Mouse (Mus musculus) hindbrain, embryonic 11.5 days (tissue): ENCODE measurements at regions not wholly inside any gene's neighbourhood (a gene's known extent, or its start where the extent isn't known, plus 50 kb on each side); places are given as distances from the start of the nearest gene placed in this dataset.

ENCODE experiments used
- ATAC-seq: fragments of 200-750 bp; cut with Nextera tagmentation; 2 replicates; pipeline ENCODE4 v1.8.0; 2017; ENCODE audit warnings: mild to moderate bottlenecking, moderate TSS enrichment, moderate library complexity; ENCODE audit not compliant: low FRiP score
- DNase-seq: peaks from one replicate; pipeline ENCODE4 v3.0.0-alpha.2; 2015; ENCODE audit warnings: low spot score
- H3K27ac ChIP-seq: fragments of 300-500 bp; sonication (generic); 2 replicates; pipeline ENCODE4 v1.5.1; 2014; ENCODE audit warnings: mild to moderate bottlenecking, low read depth, low read length
- H3K27me3 ChIP-seq: fragments of 300-500 bp; sonication (generic); 2 replicates; pipeline ENCODE4 v1.6.1; 2014; ENCODE audit warnings: mild to moderate bottlenecking, low read length, moderate library complexity, mixed read lengths; ENCODE audit not compliant: control insufficient read depth, insufficient read depth
- H3K36me3 ChIP-seq: fragments of 300-500 bp; sonication (generic); 2 replicates; pipeline ENCODE4 v1.6.1; 2014; ENCODE audit warnings: mild to moderate bottlenecking, low read length, moderate library complexity, mixed read lengths; ENCODE audit not compliant: control insufficient read depth, insufficient read depth
- H3K4me1 ChIP-seq: fragments of 300-500 bp; sonication (generic); replicated peaks from 2 replicates; pipeline ENCODE4 v1.6.1; 2014; ENCODE audit warnings: low read length, mixed read lengths; ENCODE audit not compliant: control insufficient read depth, insufficient read depth
- H3K4me2 ChIP-seq: fragments of 300-500 bp; sonication (generic); replicated peaks from 2 replicates; pipeline ENCODE4 v1.6.1; 2014; ENCODE audit warnings: mild to moderate bottlenecking, low read depth, low read length
- H3K4me3 ChIP-seq: fragments of 300-500 bp; sonication (generic); 2 replicates; pipeline ENCODE4 v1.5.1; 2014; ENCODE audit warnings: low read depth, low read length
- H3K9ac ChIP-seq: fragments of 300-500 bp; sonication (generic); 2 replicates; pipeline ENCODE4 v1.6.1; 2014; ENCODE audit warnings: low read depth, low read length
- H3K9me3 ChIP-seq: fragments of 300-500 bp; sonication (generic); 2 replicates; pipeline ENCODE4 v1.6.1; 2016; ENCODE audit warnings: low read length; ENCODE audit not compliant: control insufficient read depth
- WGBS: fragments of 180-500 bp; shearing (Covaris S2); extraction: QIAGEN DNeasy Blood & Tissue Kit; methylation state at CpG from one replicate; pipeline ENCODE4 v1.1.7; 2014; 5-methylcytosine and 5-hydroxymethylcytosine counted together

GRCm38 (mm10) chr8:116173961-116174360 is 330.8 kb upstream of the Dynlrb2 start:
- H3K27ac ChIP-seq: no peak overlapping the region
- H3K36me3 ChIP-seq: no peaks in the 10 kb centered on the region
- no peak overlapping the region for H3K9ac ChIP-seq
- no peaks in the 10 kb centered on the region for H3K4me1 ChIP-seq
- no peaks in the 10 kb centered on the region for H3K27me3 ChIP-seq
- H3K4me2 ChIP-seq: no peak overlapping the region
- H3K9me3 ChIP-seq: no peaks in the 10 kb centered on the region
- ATAC-seq (no peak), DNase-seq (no peak)
- 65% methylated on average over 1 of the region's 1 CpGs for WGBS
- no peak overlapping the region for H3K4me3 ChIP-seq

DNA sequence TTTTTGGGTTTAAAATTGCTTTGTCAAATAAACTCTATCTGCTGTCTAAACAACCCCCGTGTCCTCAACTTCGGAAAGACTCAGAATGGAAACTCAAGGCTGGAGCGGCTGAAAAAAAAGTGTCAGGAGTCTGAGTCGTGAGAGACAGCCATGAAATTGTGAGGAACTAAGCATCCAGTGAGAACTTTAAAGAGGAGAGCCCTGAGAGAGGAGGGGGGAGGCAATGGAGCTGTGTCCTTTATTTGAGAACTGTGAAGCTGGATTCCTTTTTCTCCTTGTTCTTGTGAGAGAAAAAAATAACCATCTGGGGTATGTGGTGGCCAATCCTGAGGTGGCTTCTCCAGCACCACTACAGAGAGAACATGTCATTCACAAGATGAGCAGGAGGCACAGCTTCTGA is 336.9 kb upstream of the Dynlrb2 start:
- H3K4me2 ChIP-seq: no peak overlapping the region
- ATAC-seq (no peak), DNase-seq (no peak)
- no peaks in the 10 kb centered on the region for H3K27me3 ChIP-seq
- WGBS: 34% methylated on average over 4 of the region's 4 CpGs
- H3K27ac ChIP-seq: no peak overlapping the region
- no peaks in the 10 kb centered on the region; the same call in 1 of the 2 replicates for H3K4me1 ChIP-seq
- H3K4me3 ChIP-seq: no peak overlapping the region
- no peaks in the 10 kb centered on the region for H3K9me3 ChIP-seq
- no peaks in the 10 kb centered on the region for H3K36me3 ChIP-seq
- H3K9ac ChIP-seq: no peak overlapping the region

DNA sequence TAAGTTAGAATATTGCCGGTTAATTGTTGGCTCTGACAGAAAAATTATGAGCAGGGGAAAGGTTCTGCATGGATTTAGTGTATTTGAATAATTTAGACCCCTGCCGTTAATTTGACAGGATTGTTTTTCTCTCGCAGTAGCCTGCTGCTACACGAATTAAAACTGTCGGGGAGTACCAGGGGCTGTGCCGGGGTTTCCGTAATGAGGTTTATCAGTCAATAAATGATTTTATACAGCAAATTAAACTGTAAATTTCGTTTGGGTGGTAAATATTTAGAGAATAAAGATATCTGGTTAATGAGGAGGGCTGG is 339.8 kb upstream of the Dynlrb2 start:
- Histone ChIP-seq H3K4me2 (no peak overlapping the region), H3K27me3 (no peaks in the 10 kb centered on the region), H3K4me3 (no peak overlapping the region), H3K27ac (no peak overlapping the region), H3K36me3 (no peaks in the 10 kb centered on the region), H3K4me1 (no peaks in the 10 kb centered on the region; the same call in 1 of the 2 replicates), H3K9ac (no peak overlapping the region), H3K9me3 (no peaks in the 10 kb centered on the region)
- DNase-seq: no peak
- 24% methylated on average over 8 of the region's 8 CpGs for WGBS
- peak; percentile 35; the same call in 1 of the 2 replicates for ATAC-seq

DNA sequence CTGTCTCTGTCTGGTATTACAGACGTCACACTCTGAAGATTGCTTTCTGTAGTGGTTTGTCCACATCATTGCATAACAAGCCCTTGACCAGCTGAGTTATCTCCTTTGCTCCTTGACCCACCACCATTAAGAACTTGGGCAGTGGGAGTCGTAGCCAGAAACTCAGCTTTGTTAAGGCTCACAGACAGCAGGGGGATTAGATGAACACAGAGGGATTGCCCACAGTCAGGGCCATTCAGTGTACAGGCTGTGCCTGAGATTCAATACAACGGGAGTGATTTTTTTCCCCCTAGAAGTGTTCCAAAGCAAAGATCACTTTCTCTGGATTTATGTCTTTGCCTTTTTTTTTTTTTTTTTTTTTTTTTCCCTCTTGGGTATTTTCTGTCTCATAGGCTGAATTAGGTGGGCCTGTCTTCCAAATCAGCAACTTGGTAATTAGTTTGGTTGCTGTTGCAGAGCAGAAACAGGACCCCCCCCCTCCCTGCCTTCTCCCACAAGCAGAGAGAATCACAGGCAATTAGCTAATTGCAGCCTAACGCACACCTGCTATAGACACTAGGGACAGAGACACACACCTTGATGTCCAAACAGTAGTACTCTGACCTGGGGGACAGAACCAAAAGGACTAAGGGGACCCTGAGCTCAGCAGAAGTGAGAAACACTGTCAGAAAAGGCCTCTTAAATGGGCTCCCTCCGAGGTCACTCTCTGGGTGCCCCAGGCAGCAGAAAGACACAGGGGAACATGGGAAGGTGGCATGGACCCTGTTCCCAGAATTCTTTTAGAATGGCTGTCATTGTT is 340.4 kb upstream of the Dynlrb2 start:
- H3K4me1 ChIP-seq: no peaks in the 10 kb centered on the region; the same call in 1 of the 2 replicates
- no peaks in the 10 kb centered on the region for H3K36me3 ChIP-seq
- H3K27ac ChIP-seq: no peak overlapping the region
- H3K9ac ChIP-seq: no peak overlapping the region
- ATAC-seq: peak; percentile 54; the same call in 1 of the 2 replicates
- no peak overlapping the region for H3K4me3 ChIP-seq
- H3K4me2 ChIP-seq: no peak overlapping the region
- WGBS: 56% methylated on average over 5 of the region's 5 CpGs
- no peaks in the 10 kb centered on the region for H3K27me3 ChIP-seq
- DNase-seq: no peak
- H3K9me3 ChIP-seq: no peaks in the 10 kb centered on the region

- Histone ChIP-seq H3K27ac (no peak overlapping the region), H3K9me3 (no peaks in the 10 kb centered on the region), H3K4me2 (no peak overlapping the region), H3K27me3 (no peaks in the 10 kb centered on the region), H3K4me1 (no peaks in the 10 kb centered on the region), H3K9ac (no peak overlapping the region), H3K4me3 (no peak overlapping the region), H3K36me3 (no peaks in the 10 kb centered on the region)
- no peak for DNase-seq
- ATAC-seq: no peak
- 85% methylated on average over 5 of the region's 5 CpGs for WGBS
Observed at GRCm38 (mm10) chr8:116160932-116161331, 343.8 kb upstream of the Dynlrb2 start.

- ATAC-seq: no peak
- no peaks in the 10 kb centered on the region for H3K9me3 ChIP-seq
- no peak overlapping the region for H3K9ac ChIP-seq
- no peak overlapping the region for H3K4me2 ChIP-seq
- peak; percentile 66 for DNase-seq
- no peaks in the 10 kb centered on the region for H3K36me3 ChIP-seq
- H3K27me3 ChIP-seq: no peaks in the 10 kb centered on the region
- WGBS: 51% methylated on average over 13 of the region's 13 CpGs
- no peak overlapping the region for H3K27ac ChIP-seq
- no peak overlapping the region for H3K4me3 ChIP-seq
- H3K4me1 ChIP-seq: no peaks in the 10 kb centered on the region
Observed at GRCm38 (mm10) chr8:116143687-116144573, 360.8 kb upstream of the Dynlrb2 start.

DNA sequence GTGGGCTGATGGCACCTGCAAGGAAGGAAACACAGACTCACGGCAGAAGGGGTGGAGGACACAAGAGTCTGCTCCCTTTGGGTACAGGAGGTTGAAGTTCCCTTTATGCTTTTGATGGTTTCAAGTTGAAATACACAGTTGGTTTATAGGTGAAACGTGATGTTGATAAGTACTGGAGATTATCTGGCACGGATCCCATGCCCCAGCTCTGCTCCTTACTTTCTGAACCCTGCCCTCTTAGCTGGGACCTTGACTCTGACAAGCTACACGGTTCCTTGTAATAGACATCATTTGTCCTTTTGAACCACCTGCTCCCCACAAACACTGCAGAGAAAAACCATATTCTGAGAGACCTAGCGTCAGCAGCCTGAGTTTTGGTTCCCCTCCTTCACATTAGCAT is 363.4 kb upstream of the Dynlrb2 start:
- Histone ChIP-seq H3K9ac (no peak overlapping the region), H3K4me2 (no peak overlapping the region), H3K4me1 (no peaks in the 10 kb centered on the region), H3K4me3 (no peak overlapping the region), H3K36me3 (no peaks in the 10 kb centered on the region), H3K27ac (no peak overlapping the region), H3K27me3 (no peaks in the 10 kb centered on the region), H3K9me3 (no peaks in the 10 kb centered on the region)
- ATAC-seq: no peak
- DNase-seq: no peak
- 86% methylated on average over 5 of the region's 5 CpGs for WGBS

GRCm38 (mm10) chr8:116139934-116140333 is 364.8 kb upstream of the Dynlrb2 start:
- no peak for DNase-seq

More at GRCm38 (mm10) chr8:116139934-116140333, 364.8 kb upstream of the Dynlrb2 start:
- no peaks in the 10 kb centered on the region for H3K36me3 ChIP-seq
- H3K4me2 ChIP-seq: no peak overlapping the region
- H3K27ac ChIP-seq: no peak overlapping the region
- no peaks in the 10 kb centered on the region for H3K9me3 ChIP-seq
- H3K4me1 ChIP-seq: no peaks in the 10 kb centered on the region
- no peak for ATAC-seq
- H3K27me3 ChIP-seq: no peaks in the 10 kb centered on the region
- H3K4me3 ChIP-seq: no peak overlapping the region
- H3K9ac ChIP-seq: no peak overlapping the region
- WGBS: 100% methylated on average over 1 of the region's 1 CpGs
